Mouse (Mus musculus) left cerebral cortex, adult 11 months (tissue): ENCODE results near the gene Aff4.

Experiments
- DNase-seq: peaks from one replicate; pipeline ENCODE4 v3.0.0; 2022; ENCODE audit warnings: low spot score

Gene Aff4

DNA sequence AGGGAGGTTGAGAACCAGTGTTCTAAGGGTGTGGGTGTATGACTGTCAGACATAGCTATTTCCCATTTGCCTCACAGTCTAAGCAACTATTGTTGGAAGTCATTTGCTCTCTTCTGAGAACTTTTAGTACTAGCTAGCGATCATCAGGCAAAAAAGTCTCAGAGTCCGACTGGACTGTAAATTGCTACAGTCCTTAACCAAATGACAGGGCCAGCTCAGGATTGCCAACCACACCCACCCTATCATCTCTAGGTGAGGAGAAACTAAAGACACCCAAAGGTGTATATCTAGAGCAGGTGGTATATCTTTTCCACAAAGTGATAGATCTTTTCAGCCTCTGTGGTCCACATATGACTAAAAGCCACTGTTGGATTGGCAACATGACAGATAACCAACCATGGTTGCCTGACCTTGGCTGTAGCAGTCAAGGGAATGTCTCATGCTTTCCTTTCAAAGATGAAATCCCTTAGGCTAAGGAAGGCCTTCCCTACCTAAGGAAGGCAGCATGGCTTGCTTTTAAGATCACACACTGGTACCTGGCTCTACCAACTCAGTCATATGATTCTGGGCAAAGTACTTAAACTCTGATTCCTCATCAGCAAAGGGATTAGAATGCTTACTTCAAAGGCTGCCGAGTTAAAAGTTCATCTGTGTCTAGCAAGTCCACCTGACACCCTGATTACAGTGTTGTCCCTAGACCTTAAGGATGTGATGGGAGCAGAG is 77.5 kb downstream of the Aff4 start:
- DNase-seq = no peak

DNA sequence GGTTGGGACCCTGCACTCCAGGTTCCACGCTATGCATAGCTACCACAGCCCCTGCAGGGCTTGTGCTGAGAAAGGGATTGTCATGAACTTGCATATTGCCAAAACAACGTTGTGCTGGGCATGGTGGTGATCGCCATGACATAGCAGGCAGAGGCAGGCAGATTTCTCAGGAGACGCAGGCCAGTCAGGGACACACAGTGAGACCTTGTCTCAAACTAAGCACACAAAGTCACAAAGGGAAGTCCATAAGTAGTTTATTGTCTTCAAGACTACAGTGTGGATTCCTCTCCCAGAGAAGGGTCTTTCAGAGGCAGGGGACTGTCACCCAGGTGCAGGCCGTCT is 78.1 kb downstream of the Aff4 start:
- no peak for DNase-seq

DNA sequence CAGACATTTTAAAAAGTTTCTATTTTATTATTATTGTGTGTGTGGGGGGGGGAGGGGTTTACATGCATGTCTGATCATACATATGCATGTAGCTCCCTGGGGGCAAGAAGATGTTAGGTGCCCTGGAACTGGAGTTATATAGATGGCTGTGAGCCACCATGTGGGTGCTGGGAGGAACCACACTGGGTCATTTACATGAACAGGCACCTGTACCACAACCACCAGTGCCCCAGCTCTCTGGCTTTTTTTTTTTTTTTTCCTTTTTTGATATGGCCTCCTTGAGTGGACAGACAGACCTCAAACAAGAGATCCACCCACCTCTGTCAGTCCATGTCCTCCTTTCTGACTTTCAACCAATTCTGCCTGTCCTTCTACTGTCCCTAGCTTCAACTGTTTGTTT is 78.5 kb downstream of the Aff4 start:
- DNase-seq = no peak

DNA sequence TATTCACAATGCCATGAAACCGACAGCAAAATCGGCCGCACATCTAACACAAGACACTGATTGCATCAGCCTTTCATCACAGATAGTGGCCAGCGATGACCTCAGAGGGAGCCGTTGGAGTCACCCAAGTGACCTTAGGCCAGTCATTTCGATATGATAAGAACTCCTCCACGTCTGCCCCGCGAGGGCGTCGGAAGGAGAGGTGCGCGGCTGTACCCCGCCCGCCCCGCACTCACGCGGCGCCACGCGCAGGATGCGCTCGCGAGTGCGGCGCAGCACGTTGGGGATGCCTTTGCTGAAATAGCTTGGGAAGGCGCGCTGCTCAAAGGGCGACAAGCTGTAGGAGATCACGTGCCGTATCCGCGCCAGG is 79.7 kb downstream of the Aff4 start:
- peak; percentile 34 for DNase-seq

DNA sequence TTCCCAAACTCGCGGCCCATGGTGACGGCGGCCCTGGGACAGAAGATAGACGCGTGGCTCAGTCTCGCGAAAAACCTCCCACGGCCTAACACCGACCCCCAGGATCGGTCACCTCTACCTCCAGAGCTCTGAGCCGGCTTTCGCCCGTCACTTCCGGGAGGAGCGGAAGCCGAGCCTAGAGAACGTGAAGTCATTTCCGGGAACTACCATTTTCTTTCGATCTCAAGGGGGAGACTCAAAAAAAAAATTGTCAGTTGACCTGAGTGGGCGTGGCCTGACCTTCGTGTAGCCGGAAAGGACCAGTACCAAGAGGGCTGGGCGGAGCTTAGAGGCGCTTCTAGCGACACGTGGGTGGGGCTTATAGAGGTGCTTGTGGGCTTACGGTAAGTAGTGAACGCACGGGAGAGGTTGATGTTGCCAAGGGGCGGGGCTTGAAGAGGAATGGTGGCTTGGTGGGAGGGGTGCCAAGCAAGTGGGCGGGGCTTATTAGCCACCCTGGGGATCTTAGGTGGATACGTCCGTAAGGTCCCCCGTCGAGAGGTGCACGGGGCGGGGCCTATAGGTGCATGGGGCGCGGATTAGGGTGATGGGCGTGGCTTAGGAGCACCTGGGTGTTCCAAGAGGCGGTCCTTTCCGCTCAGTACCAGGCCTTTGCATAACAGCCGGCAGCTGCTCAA is 80.2 kb downstream of the Aff4 start, which contains the start of the genes Uqcrq and Gdf9:
Uqcrq (minus strand) TSS at position 162 of the 677 bp plus-strand sequence.
Gdf9 (plus strand) TSS at position 354 of the 677 bp plus-strand sequence.
- peak; percentile 100 for DNase-seq

DNA sequence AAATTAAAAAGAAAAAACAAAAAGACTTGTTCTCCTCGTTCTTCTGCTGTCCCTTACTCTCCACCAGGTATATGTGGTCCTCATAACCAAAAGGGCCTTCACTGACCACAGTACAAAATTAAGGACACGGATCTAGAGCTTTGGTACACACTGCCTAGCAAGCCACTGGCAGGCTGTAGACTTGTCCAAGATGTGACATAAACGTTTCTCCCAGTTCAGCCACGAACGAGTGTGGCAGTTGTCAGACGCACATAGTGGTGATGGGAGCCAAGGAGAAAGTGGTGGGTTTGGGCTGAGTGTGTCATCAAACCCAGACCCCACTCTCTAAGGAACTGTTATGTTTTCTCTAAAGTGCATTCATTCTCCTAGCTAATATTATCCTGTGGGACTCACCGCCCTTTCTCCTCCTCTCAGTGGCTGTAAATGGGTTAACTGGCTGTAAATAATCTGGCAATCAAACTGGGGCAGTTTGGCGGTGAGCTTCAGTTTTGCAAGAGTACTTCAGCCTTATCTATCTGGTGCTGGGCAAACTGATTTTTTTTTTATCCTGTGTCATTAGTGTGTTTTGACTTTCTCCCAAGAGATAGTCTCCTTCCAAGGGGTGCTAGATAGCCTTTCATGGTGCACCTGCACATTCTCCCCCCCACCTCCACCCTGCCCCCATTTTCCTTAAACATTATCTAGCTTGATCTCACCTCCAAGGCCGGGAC is 80.9 kb downstream of the Aff4 start:
- DNase-seq = no peak

DNA sequence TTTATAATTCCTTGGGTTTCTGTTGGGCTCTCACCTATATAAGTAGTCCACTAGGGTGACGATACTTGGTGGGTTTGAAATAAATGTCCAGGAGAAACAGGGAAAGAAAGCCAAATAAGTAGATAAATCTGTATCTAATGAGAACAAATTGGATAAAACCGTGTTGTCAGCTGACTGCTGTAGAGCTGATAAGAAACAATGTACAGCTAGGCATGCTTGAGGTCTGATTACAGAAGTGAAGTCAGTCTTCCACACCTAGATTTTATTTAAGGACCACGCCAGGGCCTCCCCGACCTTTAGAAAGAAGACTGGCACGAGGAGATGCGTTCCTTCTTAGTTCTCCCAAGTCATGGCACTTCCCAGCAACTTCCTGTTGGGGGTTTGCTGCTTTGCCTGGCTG is 82.4 kb downstream of the Aff4 start:
- DNase-seq = no peak

DNA sequence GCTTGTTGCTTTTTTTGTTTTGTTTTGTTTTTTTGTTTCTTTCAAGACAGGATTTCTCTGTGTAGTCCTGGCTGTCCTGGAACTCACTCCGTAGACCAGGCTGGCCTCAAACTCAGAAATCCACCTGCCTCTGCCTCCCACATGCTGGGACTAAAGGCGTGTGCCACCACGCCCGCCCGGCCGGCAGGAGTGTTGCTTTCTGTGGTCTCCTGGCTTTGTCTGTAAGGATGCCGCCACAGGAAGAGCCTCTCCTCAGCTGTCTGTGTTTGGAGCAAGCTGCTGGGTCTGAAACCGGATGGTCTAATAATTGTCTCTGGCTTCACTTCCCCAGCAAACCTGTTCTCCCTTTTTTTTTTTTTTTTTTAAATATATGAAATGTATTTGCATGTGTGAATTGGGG is 84.9 kb downstream of the Aff4 start:
- no peak for DNase-seq

DNA sequence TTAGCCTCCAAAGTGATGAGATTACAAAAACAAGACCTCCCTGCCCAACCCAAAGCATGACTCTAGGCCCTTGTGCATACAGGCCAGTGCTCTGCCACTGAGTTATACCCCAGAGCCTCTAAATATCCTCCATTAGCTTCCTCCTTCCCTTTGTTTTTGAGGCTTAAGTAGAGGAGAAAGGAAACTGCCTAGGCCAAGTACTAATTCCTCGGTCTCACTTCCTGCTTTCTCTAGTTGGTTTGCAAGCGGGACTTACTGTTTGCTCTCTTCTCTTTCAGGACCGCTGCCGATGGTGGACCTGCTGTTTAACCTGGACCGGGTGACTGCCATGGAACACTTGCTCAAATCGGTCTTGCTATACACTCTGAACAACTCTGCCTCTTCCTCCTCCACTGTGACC is 85.7 kb downstream of the Aff4 start:
- no peak for DNase-seq

DNA sequence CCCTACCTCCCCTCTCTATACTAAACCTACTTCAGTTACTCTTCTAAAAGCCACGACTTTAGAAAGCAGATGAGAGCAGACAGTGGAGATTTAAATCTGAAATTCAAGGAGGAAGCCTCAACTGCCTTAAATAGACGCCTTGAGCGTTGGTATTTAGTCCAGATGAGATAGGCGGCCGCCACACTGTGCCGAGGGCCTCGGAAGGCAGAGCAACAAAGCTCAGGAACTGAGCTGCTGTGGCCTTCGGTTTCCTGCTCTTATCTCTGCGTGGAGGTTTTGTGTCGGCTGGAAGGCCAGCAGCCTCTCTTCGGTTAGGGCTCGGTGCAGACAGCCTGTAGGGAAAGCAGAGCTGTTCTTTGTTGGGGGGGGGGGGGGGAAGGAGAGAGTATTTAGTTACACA is 91.3 kb downstream of the Aff4 start:
- DNase-seq = no peak

DNA sequence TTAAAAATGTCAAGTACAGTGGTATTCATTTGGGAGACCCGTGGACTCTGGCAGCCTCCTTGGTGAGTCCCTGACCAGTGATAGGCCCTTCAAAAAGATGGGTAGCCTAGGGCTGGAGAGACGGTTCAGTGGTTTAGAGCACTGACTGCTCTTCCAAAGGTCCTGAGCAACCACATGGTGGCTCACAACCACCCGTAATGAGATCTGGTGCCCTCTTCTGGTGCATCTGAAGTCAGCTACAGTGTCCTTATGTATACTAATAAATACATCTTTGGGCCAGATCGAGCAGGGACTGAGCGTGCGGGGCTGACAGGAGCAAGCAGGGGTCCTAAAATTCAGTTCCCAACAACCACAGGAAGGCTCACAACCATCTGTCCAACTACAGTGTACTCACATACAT is 93.2 kb downstream of the Aff4 start:
- no peak for DNase-seq

DNA sequence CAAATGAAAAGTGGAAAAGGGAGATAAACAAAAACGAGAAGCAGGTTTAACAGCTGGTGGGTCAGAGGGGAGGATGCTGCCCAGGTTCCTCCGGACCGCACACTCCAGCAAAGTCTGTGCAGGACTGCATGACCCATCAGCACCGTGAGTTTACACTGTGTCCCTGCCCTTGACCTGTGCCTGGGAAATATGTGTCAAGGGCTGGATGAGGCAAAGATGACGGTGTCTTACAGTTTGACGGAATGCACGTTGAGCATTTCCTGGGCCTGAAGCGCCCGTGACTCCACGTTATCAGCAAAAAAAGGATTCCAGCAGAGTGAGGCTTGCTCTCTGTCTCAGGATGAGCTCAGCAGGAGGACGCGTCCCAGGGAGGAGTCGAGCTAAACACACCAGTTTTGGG is 94.9 kb downstream of the Aff4 start:
- no peak for DNase-seq

DNA sequence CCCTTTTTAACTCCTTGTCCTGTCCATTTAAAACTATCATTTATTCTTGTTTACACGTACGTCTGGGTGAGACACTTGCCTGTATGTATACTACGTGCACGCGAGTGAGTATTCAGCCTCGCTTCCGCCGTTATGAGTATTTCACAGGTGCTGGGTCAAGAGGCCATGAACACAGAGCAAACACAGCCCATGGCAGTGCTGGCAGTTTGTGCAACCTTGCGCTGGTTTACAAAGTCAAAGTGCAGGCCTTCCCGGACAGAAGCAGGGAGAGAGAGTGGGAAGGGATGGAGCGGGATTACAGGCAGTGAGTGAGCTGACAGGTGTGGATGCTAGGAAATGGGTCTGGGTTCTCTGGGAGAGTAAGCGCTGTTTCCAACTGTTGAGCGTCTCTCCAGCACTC is 95.5 kb downstream of the Aff4 start:
- DNase-seq = no peak

DNA sequence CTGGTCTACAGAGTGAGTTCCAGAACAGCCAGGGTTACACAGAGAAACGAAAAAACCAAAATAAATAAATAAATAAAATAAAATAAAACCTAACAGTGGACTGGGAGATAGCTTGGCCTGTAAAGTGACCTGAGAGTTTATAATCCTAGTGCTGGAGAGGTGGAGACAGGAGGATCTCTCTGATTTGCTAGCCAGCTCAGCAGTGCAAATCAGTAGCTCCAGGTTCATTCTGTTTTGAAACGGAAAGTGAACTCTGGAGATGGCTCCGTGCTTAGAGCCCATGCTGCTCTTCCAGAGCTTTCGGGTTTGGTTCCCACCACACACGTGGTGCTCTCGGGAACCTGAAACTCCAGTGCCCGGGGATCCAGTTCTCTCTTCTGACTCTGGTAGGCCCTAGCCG is 97.4 kb downstream of the Aff4 start:
- DNase-seq = no peak

DNA sequence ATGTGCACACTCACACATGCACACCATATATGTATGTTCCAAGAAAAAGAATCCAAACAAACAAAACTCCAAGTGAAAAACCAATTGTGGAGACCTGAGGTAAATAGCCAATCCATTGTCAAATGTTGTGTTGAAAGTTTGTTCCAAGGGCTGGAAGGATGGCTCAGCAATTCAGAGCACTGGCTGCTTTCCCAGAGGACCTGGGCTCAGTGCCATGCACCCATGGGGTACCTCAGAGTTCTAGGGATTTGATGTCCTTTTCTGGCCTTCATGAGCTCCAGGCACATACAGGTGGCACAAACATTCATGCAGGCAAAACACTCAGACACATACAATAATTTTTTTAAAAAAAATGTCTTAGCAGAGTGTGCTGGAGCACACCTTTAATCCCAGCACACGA is 97.9 kb downstream of the Aff4 start:
- DNase-seq = no peak

DNA sequence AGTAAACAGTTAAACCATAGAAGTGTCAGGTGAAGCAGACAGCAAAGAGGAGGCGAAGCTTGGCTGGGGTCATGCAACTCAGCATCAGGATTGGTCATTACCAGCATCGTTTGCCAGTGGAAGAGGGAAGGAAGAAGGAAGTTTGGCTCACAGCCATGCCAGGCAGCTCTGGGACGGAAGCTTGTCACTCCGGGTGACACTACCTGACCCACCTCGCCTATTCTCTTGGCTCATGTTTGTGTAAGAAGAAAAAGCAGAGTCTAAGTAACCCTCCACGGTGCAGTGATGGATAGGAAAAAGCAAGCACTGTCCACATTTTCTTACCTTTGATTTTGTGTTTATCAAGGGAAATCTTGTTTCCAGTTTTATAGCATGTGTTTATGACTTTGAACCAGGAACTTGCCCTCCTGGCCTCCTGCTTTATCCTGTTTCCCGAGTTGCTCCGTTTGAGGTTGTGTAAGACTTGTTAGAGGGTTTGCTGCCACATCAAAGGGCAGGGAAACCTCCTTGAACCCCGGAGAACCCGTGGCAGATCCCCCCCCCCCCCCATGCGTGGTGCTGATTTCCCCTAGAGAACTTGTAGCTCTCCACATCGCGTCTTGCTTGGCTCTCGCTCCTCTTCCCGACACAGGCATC is 99.6 kb downstream of the Aff4 start:
- DNase-seq = no peak

DNA sequence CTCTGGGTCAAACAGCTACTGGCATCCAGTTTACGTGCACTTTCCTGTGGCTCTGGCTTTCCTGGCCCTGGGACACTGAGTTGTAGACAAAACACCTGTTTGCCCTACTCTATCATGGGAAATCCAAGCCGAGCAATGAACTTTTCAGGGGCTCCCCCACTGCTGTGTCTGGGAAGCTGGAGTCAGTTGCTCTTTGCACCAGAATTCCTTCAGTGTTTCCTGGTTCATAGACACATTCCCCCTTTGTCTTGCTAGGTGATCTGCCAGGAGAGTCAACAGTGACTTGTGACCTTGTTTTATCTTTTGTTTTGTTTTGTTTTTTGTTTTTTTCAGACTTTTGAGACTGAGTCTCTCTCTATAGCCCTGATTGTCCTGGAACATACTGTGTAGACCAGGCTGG is 100.7 kb downstream of the Aff4 start:
- DNase-seq = no peak

DNA sequence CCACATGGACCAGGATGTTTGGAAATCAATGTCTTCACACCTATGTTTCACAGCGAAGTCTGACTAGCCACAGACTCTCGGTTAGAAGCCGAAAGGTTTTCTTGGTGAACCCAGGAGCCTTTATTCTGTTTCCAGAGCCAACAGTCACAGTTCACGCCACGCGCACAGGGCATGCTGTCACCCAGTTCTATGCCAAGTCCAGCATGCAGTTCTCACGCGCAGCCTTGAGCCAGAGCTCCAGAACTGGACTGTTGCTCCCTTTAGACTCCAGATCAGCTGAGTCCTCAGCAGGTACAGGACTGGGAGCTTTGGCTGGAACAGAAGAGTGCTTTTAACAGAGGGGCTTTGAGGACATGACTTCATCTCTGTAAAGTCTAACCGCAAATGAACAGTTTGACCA is 101.8 kb downstream of the Aff4 start:
- DNase-seq = no peak

DNA sequence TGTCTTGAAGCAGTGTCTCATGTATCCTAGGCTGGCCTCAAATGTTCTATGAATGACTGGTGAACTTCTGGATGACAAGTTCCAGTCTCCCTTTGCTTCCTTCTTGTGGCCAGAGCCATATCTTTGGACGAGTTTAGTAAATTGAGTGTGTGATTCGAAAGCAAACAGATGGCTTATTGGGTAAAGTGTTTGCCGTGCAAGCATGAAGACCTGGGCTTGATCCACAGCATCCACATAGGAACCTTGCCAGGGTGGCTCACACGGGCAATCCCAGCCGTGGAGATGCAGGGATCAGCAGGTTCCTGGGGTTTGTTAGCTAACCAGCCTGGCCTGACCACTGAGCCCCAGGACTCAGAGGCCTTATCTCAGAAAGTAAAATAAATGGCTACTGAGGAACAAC is 102.4 kb downstream of the Aff4 start:
- DNase-seq = no peak

DNA sequence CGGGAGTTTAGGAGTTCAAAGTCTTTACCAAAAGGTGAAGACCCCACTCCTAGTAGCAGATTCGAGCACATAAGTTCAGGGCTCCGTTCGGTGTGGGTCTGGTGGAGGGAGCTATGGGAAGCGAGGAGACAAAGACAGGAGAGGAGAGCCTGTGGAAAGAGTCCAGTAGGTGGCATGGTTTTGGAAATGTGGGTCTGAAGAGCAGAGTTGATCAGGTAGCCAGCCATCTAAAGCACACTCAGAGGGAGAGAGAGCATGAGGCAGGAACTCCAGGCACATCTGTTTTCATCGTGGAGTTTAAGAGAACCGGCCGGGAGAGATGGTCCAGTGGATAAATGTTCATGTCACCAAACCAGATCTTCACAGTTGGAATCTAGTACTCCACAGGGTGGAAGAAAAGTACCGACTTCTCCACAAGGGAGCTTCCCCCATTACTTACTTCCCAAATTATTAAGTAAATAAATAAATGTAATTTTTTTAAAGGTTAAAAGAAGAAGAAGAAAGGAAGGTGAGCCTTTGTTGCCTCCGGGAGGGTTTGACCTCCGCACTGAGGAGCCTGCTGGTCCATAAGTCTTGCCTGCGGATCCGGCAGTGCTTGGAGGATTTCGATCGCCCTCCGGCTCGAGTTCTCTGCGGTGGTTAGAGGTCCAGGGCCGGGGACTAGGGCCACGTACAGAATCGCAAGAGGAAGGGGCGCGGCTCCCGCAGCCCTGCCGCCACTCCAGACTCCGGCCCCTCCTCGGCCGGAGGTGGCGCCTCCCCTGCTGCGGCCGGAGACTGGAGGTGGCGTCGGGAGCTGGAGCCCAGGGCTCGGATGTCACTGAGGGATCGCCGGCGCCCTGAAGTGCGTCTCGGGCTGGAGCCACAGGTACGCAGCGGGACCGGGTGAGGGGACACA is 106.1 kb downstream of the Aff4 start, which contains the start of the genes Gm10447 and Shroom1:
Gm10447 (minus strand) TSS at position 637 of the 898 bp plus-strand sequence.
Shroom1 (plus strand) TSS at position 732 of the 898 bp plus-strand sequence.
- DNase-seq = no peak

DNA sequence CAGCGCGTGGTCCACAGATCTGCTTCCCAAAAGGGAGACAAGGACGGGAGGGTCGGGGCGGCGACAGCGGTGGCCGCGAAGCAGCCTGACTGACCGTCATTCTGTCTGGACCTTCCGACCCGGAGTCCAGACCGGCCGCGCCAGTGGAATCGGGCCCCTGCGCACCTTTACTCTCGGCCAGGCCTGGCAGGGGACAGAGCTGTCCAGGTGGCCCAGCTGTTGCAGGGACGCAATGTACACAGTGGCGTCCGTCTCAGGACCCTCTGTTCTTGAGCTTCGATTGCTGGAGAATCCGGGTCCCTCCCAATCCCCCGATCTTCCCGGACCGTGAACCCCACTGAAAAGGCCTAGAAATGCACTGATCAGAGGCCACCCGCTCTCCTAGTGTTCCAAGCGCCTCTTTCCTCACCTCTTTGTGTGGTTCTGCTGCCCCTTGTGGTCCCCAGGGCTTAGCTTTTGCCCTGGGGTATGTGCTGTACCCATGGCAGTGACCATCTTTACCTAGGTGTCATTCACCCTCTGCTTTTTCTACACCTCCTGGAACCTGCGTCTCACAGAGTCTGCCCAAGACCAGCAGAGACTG is 106.8 kb downstream of the Aff4 start:
- DNase-seq = no peak
